Mouse (Mus musculus) gastrocnemius, adult 8-10 months (tissue): Measurements from ENCODE around the gene Gm21958. TPM values are rescaled to one million over a fixed set of nuclear protein-coding genes. Genes with fewer than 3 reads are reported as not detected.
"Not testable (repeated sequence)": the region's sequence is repeated elsewhere in the genome, so short reads cannot be mapped to it uniquely, and the experiment has no call there.

ENCODE experiments used
- DNase-seq, 2 experiments: peaks; one replicate each; pipeline ENCODE4 v3.0.0; 2022; ENCODE audit warnings: low spot score in 2 of 2
- total RNA-seq, 4 experiments: library from RNA; stranded (reverse); gene quantifications; 2 replicates each; pipeline ENCODE4 v1.2.4; 2022

Gene Gm21958
- total RNA-seq, 4 experiments from 2014 or later, result not detected

GRCm38 (mm10) chr3:54723741-54724500 is 9.8 kb upstream of the Gm21958 start:
- DNase-seq, result no peak

DNA sequence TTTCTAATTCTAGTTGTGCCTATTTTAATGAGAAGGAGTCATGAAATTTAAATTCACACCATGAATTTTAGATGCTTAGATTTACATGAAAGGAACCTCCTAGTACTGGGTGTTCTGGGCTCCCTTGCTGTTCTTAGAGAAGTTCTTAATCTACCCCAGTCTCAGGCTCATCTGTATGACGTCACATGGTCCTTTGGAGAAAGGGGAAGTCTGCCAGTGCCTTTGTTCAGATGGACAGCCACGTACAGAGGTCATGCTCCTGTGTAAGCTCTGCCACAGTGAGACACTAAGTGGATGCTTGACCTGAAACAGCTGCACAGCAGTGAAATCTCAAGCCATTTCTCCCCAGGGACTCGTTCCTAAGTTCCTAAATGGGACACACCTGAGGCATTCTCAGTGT is 4.8 kb upstream of the Gm21958 start:
- no peak for DNase-seq

DNA sequence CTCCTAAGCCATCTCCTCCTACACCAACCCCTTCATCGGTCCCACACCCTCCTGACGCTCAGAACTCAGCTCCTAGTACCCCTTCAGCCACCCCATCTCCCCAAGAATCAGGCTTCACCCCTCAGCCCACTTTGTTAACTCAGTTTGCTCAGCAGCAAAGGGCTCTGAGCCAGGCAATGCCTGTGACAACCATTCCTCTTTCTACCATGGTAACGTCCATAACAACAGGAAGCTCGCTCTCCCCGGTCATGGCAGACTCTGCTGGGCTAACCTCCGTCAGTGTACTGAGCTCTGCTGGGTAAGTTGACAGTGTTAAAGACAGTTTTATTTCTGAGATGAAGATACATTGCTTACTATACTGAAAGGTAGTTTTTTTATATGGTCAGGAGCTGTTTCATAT is 3.2 kb upstream of the Gm21958 start:
- DNase-seq, result no peak

GRCm38 (mm10) chr3:54715461-54715860 is 1.3 kb upstream of the Gm21958 start:
- DNase-seq, result no peak

GRCm38 (mm10) chr3:54708972-54709371 is 5.2 kb downstream of the Gm21958 start:
- DNase-seq, result no peak

GRCm38 (mm10) chr3:54704106-54704505 is 10.0 kb downstream of the Gm21958 start:
- DNase-seq, result not testable (repeated sequence)

GRCm38 (mm10) chr3:54699759-54700301 is 14.3 kb downstream of the Gm21958 start:
- no peak for DNase-seq

DNA sequence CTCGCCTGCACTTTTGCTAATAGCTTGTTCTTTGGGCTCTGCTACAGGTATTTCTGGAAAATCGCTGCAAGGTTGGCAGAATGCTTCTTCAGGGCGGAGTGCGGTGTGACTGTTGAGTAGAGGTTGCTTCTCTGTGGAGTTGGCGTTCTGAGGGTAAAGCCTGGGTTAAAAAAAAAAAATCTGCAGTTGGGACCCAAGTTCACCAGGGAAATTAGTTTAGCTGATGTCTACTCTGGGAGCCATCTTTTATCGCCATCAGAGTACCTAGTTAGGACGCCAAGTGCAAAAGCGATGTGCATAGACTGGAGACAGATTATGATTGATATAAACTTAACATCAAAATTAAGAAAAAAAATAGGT is 21.1 kb downstream of the Gm21958 start:
- DNase-seq, result no peak

DNA sequence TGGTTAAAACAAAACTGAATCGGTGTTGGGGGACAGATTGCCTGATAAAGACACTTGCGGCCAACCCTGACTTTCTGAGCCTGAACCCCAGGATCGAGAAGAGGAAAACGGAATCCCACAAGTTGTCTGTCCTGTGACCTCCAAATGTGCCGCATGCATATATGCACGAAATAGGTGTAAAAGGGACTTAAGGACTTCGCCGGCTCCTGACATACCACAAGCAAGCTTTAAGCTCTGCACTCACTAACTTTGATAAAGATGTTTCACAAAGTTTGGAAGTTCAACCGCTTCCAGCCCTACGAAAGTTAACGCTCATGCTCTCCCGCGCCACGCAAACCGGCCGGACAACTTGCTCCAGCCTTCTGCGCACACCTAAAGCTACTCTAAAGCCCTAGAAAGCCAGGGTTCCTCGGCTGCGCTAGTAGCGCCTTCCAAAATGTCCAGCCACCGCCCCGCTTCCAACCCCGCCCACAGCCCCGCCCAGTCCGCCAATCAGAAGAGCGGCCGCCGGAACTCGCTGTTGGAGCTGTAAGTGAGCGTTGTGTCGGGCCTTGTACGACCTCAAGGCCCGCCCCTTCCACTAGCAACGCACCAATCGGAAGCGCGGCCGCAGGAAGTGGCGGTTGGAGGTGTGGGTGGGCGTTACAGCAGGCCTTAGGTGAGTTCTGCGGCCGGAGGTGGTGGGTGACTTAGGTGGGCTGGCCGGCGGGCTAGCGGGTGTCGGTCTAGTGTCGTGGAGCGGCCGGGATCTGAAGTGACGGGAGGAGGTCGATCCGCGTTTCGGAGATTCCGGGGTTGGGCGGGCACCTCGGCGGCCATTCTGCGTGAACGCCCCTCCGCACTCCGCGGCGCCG is 21.7 kb downstream of the Gm21958 start, which contains the start of gene Supt20:
TSS of gene Supt20 (plus strand) at position 606 of the 854 bp plus-strand sequence.
- DNase-seq, result peak; percentile 77 to 89

- DNase-seq, result no peak
Measured at GRCm38 (mm10) chr3:54689091-54689490, 25.1 kb downstream of the Gm21958 start.

- no peak for DNase-seq
Measured at GRCm38 (mm10) chr3:54687245-54687644, 26.9 kb downstream of the Gm21958 start.

GRCm38 (mm10) chr3:54685202-54685601 is 29.0 kb downstream of the Gm21958 start:
- DNase-seq, result no peak

DNA sequence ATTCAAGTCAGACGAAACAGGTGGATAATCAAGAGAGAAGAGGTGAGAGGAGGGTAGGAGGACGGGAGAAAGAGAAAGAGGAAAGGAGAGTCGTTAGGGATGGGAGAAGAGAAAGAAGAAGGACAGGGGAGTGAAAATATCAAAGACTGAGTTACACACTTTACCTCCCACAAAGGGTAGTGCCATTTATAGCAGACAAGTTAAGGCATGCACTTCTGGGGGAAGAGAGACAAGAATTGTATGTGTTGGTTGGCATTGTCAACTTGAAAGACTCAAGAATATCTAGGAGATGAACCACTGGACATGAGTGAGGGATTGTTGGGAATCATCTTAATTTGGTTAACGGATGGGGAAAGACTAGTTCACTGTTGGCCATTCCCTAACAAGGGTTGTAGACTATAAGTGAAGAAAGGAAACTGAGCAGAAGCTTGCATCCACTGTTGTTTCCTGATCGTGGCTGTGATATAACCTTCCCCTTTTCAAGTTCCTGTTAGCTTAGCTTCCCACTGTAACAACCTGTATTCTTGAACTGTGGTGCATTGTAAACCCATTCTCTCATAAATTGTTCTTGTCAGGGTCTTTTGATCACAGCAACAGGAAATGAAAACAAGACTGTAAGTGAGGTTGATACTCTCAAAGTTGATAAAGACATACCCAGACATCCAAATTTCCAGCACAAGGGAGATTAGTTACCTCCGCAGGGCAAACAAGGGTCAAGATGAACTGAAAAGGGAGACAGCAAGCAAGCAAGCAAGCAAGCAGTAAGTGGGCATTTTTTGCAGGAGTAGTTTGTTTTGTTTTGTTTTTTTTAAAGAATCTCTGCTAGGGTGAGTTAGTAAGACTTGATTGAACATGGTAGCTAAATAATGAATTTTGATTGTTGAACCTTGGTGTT is 32.6 kb downstream of the Gm21958 start:
- no peak for DNase-seq

- no peak for DNase-seq
Measured at GRCm38 (mm10) chr3:54676818-54677217, 37.3 kb downstream of the Gm21958 start.

DNA sequence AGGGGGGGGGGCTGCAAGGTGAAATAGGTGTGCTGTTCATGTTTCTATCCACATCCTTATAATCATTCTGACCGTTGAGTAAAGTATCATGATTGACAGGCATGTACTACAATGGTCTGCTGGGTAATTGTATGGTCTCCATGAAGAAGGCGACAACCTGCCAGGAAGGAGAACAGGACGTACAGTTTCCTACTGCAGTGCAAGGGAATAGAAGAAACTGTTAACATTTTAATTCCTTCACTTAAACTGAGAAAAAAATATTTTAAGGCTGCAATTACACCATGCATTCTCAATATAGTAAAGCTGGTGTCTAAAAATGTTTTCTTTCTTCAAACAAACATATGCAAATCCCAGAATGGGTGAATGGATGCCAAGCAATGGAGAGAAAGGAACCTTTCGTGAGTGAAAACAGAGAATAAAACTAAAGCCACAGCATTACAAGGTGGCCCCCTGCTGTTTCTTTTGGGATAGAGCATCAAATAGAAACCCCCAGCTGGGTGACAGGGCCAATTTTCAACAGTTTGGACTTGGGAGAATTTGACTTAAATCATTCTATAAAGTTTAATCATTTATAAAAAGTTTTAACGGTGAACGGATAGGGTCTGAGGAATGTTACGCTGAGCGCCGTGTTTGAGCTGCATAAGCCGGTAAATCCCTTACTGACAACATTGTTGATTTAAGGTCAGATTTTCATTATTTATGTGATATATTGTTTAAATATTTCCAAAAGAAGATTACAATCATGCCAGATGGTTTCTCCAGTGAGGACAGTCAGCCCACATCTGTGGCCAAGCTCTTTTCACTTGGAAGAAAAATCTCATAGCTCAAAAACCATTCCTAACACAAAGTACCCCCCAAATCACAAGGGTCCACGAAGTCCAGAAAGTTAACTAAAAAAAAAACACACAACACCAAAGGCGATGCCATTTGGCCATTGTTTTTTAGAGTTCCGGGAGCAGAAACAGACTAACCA is 41.3 kb downstream of the Gm21958 start:
- no peak for DNase-seq

DNA sequence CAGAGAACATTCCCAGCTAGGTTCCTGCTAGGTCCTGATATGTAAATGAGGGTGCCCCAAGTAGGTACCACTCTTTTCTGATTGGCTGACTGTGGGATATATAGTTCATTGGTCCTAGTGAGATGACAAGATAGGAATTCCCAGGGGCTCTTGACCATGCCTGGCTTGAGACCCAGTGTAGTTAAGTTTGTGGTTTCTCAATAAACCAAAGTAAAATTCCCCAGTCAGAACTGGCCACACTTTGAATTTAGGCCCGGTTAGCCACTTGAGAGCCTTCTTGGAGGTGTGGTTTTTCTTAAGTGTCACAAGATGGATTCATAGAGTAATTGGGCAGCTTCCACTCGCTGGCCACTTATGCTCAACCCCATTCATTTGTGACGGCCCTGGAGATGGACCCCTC is 42.0 kb downstream of the Gm21958 start:
- no peak for DNase-seq

DNA sequence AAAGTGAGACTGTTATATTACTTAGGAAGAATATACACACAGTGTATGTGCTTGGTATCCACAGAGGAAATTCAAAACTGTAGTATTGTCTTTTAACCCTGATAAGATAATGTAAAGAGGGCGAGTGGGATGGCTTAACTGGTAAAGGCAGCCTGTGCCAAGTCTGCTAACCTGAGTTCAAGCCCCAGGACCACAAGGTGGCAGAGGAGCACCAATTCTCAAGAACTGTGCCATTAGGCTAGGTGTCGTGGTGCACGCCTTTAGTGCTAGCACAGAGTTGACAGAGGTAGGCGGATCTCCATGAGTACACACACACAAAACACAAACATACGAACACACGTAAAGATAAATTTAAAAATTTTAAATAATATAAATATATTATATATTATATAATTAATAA is 44.6 kb downstream of the Gm21958 start:
- DNase-seq, result no peak

DNA sequence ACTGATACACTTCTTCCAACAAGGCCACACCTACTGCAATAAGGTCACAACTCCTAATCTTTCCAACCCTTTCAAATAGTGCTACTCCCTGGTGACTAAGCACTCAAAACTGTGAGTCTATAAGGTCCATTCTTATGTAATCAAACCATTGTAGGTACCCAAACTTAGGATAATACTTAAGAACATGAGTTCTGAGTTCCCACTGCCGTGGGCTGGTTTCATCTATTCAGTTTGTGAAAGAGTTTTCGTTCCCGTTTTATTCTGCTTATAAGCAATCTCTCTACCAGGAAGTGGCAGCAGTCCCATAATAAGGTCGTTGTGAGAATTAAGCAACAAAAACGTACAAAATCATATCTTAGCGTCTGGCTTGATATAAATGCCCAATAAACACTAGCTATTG is 45.4 kb downstream of the Gm21958 start:
- no peak for DNase-seq

- DNase-seq, result no peak
Measured at GRCm38 (mm10) chr3:54668141-54668540, 46.0 kb downstream of the Gm21958 start.
